Mouse (Mus musculus): ENCODE data around the gene Gm13941. TPM values are rescaled to one million over a fixed set of nuclear protein-coding genes. Genes with fewer than 3 reads are reported as not detected.

The Gm13941 gene
- polyA plus RNA-seq (2015; fragmentation: Nextera tagmentation; extraction: Ambion mirVana) = not detected in 2 replicates

- no peaks in the 10 kb centered on the region for H3K9me3 ChIP-seq
- ATAC-seq (ENCODE audit: low read depth) = no peak
- no peaks in the 10 kb centered on the region for H3K27me3 ChIP-seq
- no peak within 1 kb of the TSS for H3K9ac ChIP-seq
- H3K4me3 ChIP-seq = no peak within 1 kb of the TSS
- no peaks in the 10 kb centered on the region for H3K36me3 ChIP-seq
- H3K4me2 ChIP-seq = no peak within 1 kb of the TSS
- no peak within 1 kb of the TSS for H3K27ac ChIP-seq (replicated peaks)
- H3K4me1 ChIP-seq (replicated peaks) = no peaks in the 10 kb centered on the region
Measured at GRCm38 (mm10) chr2:111105882-111106281, at the start of gene Gm13941. Gm13941 (minus strand) TSS chr2:111105982.

- H3K27ac ChIP-seq (replicated peaks) = no peak within 1 kb of the TSS
- H3K4me1 ChIP-seq (replicated peaks) = no peaks in the 10 kb centered on the region
- H3K9ac ChIP-seq = no peak within 1 kb of the TSS
- WGBS = 82% methylated on average over 2 of the region's 2 CpGs
- no peak within 1 kb of the TSS for H3K4me3 ChIP-seq
- no peaks in the 10 kb centered on the region for H3K36me3 ChIP-seq
- ATAC-seq (ENCODE audit: low read depth) = no peak
- no peaks in the 10 kb centered on the region for H3K9me3 ChIP-seq
- no peak within 1 kb of the TSS for H3K4me2 ChIP-seq
- H3K27me3 ChIP-seq = no peaks in the 10 kb centered on the region
Measured at GRCm38 (mm10) chr2:111152836-111153235, 47.1 kb upstream of the Gm13941 start, which contains the start of gene Gm15130. Gm15130 (minus strand) TSS chr2:111152936.

- Histone ChIP-seq H3K4me2 (no peak overlapping the region), H3K27me3 (no peaks in the 10 kb centered on the region), H3K27ac (replicated peaks) (no peak overlapping the region), H3K4me1 (replicated peaks) (no peaks in the 10 kb centered on the region), H3K36me3 (no peaks in the 10 kb centered on the region), H3K4me3 (no peak overlapping the region), H3K9me3 (no peaks in the 10 kb centered on the region), H3K9ac (no peak overlapping the region)
- 76% methylated on average over 5 of the region's 5 CpGs for WGBS
- no peak for ATAC-seq (ENCODE audit: low read depth)
Measured at GRCm38 (mm10) chr2:111135739-111136138, 30.0 kb upstream of the Gm13941 start.

GRCm38 (mm10) chr2:111058586-111059261, 47.1 kb downstream of the Gm13941 start:
- Histone ChIP-seq H3K27me3 (no peaks in the 10 kb centered on the region), H3K4me2 (no peak overlapping the region), H3K9ac (no peak overlapping the region), H3K4me3 (no peak overlapping the region), H3K27ac (replicated peaks) (no peak overlapping the region), H3K9me3 (no peaks in the 10 kb centered on the region), H3K36me3 (no peaks in the 10 kb centered on the region), H3K4me1 (replicated peaks) (no peaks in the 10 kb centered on the region)
- WGBS = 100% methylated on average over 1 of the region's 1 CpGs
- no peak for ATAC-seq (ENCODE audit: low read depth)

Other genes starting within 250 kb of the Gm13941 start
- 0.74 and 1.6 TPM in 2 replicates for gene Ano3, start 155.1 kb downstream of the Gm13941 start, polyA plus RNA-seq (2015; fragmentation: Nextera tagmentation; extraction: Ambion mirVana)
- gene Gm15130, start 47.0 kb upstream of the Gm13941 start, polyA plus RNA-seq (2015; fragmentation: Nextera tagmentation; extraction: Ambion mirVana) = not detected in 2 replicates
- gene 4930430A15Rik, start 123.6 kb upstream of the Gm13941 start, polyA plus RNA-seq (2015; fragmentation: Nextera tagmentation; extraction: Ambion mirVana) = not detected in 2 replicates
- gene Olfr1275, start 129.3 kb upstream of the Gm13941 start, polyA plus RNA-seq (2015; fragmentation: Nextera tagmentation; extraction: Ambion mirVana) = not detected in 2 replicates
- gene Olfr1276, start 148.5 kb upstream of the Gm13941 start, polyA plus RNA-seq (2015; fragmentation: Nextera tagmentation; extraction: Ambion mirVana) = not detected in 2 replicates
- not detected in 2 replicates for gene Olfr1277, start 168.1 kb upstream of the Gm13941 start, polyA plus RNA-seq (2015; fragmentation: Nextera tagmentation; extraction: Ambion mirVana)
- gene Olfr1278, start 184.2 kb upstream of the Gm13941 start, polyA plus RNA-seq (2015; fragmentation: Nextera tagmentation; extraction: Ambion mirVana) = not detected in 2 replicates
- not detected in 2 replicates for gene Olfr1279, start 194.7 kb upstream of the Gm13941 start, polyA plus RNA-seq (2015; fragmentation: Nextera tagmentation; extraction: Ambion mirVana)
- not detected in 2 replicates for gene Olfr1280, start 208.0 kb upstream of the Gm13941 start, polyA plus RNA-seq (2015; fragmentation: Nextera tagmentation; extraction: Ambion mirVana)
- gene Olfr1281, start 220.5 kb upstream of the Gm13941 start, polyA plus RNA-seq (2015; fragmentation: Nextera tagmentation; extraction: Ambion mirVana) = not detected in 2 replicates
- gene Olfr1282, start 230.1 kb upstream of the Gm13941 start, polyA plus RNA-seq (2015; fragmentation: Nextera tagmentation; extraction: Ambion mirVana) = not detected in 2 replicates

Measured in neural tube, embryonic 13.5 days (tissue).